Mouse (Mus musculus) 416B (cell line): Measurements from ENCODE around the gene Uvrag.
"Not testable (repeated sequence)": the region's sequence is repeated elsewhere in the genome, so short reads cannot be mapped to it uniquely, and the experiment has no call there.

ENCODE experiments used
- DNase-seq: peaks from one replicate; pipeline ENCODE4 v3.0.0; 2011; ENCODE audit warnings: low read depth

Uvrag gene

GRCm38 (mm10) chr7:98974590-98974989, 166.4 kb downstream of the Uvrag start:
- DNase-seq, result no peak

DNA sequence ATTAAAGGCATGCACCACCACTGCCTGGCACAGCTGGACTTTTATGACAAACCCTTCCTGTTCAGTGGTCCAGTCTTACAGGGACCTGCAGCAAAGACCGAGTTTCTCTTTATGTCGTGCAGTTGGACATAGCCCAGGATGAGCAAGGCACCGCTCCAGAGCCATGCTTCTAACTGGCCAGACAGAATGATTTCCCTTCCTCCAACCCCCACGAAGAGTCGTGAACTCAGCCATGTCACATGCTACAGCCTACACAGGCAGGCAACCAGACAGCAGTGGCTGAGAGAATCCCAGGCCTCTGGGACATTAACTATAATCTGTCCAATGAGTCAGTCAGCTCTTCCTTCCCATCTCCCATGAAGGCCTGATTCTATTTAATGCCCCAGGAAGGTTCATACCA, 170.2 kb downstream of the Uvrag start:
- DNase-seq, result no peak

DNA sequence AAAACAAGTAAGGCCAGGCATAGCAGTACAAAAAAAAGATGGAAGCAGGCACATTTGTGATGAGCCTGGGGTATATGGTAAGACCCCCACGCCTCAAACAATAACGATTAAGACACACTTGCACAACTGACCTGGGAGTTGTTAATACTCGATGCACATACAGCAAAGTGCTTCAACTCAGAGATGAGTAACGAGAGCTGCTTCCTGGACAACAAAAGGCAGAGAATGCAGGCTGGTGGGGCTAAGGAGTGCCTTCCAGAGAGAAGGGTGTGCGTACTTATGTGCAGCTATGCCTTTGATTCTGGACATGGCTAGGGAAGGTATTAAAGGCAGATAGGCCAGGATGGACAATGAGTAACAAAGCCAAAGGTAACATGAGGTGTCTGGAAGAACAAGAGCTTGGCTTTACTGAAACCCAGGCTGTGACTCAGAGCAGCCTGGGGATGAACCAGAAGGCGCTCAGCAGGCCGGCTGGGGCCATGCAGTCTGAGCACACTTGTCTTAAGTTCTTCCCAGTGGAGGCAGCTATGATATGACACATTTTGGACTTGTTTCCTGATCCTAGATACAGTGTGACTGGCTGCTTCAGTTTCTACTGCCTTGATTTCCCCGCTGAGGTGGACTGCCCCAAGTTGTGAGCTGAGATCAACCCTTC, 172.1 kb downstream of the Uvrag start:
- peak; percentile 28 for DNase-seq

GRCm38 (mm10) chr7:98968082-98968674, 172.8 kb downstream of the Uvrag start:
- peak; percentile 66 for DNase-seq

DNA sequence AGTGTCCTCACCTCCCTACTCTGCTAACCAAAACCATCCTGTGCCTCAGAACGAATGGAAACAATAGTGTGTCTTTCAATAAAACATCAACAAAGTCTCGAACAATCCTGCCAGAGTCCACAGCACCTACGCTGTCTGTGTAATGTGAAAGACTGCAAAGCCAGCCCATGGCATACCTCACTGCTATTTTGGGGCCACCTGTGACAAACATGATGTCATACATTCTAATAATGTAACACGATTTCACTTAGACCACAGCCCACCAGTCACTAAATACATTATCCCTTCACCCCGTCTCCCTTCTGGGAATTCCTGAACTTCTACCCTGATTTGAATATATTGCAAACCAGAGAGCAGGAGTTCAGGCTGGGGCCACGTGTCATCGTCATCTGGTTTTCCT, 173.3 kb downstream of the Uvrag start:
- DNase-seq, result no peak

DNA sequence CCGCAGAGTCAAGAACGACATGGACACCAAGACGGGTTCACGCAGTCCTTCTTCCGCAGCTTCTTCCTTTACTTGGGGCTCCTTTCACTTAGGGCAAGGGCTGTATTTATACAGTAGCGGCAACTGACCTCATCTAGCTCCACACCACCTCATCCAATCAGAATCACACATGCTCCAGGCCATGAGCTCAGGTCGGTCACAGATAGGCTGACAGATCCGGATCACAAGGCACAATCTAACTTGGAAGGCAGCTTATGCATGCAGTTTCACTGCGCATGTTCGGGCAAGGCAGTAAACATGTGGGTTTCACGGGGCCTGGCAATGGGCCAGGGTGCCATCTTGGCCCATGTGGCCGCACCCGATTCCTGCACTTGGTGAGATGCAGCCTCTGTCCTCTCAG, 177.4 kb downstream of the Uvrag start:
- not testable (repeated sequence) for DNase-seq

DNA sequence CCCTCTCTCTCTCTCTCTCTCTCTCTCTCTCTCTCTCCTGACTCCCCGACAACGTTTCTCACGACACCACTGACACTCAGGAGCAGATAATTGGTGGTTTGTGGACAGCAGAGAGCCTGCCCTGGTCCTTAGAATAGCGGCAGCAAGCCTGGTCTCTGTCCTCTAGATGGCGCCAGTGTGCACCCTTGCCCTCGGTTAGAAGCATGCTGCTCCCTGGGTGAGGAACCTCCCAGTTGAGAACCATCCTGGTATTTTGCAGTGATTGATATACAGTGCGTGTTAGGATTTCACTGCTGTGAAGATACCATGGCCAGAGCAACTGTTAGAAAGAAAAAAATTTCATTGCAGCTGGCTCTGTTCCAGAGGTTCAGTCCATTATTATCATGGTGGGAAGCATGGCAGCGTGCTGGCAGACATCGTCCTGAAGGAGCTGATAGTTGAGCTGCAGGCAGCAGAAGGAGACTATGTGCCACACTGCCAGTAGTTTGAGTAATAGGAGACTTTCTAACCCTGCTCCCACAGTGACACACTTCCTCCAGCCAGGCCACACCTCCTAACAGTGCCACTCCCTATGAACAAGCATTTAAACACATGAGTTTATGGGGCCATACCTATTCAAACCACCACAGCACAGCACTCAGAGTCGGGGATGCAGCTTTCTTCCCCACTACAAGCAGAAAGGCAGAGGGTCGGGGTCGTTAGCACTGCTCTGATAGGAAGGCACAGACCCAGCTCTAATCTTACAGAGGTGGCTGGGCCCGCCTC, 178.2 kb downstream of the Uvrag start:
- peak; percentile 75 for DNase-seq

- DNase-seq, result no peak
Measured at GRCm38 (mm10) chr7:98962074-98962473, 178.9 kb downstream of the Uvrag start.

DNA sequence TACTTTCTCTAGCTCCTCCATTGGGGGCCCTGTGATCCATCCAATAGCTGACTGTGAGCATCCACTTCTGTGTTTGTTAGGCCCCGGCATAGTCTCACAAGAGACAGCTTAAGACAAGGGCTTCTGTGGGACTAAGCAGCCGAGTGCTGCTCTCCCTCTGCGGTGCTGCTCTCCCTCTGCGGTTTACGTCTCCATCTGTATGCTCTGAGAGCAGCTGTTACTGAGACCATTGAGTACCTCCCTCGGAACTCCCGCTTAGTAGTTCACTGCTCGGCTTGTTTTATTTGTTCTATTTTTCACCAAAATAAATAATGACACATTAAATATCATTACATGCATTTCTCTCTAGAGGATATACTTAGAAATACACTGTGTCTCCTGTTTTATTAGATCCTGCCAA, 180.7 kb downstream of the Uvrag start:
- DNase-seq, result no peak

DNA sequence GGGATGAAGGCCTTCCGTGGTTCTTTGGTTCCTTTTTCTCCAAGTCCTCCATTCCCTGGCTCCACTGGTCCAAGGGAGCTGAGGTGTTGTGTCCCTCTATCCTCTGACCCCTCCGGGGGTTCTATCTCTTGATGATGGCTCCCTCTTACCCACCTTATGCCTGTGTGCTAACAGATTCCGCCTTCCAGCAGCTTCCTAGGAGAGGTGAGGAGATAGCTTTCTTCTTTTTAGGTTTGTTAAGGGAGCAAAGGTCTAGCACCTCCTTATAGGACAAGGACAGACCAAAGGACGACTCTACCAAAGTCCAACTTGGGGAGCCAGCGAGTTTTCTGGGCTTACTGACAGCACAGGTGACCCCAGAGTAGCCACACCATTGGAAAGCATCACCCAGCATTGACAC, 181.7 kb downstream of the Uvrag start:
- no peak for DNase-seq

- peak; percentile 80 for DNase-seq
Measured at GRCm38 (mm10) chr7:98958172-98958571, 182.8 kb downstream of the Uvrag start.

DNA sequence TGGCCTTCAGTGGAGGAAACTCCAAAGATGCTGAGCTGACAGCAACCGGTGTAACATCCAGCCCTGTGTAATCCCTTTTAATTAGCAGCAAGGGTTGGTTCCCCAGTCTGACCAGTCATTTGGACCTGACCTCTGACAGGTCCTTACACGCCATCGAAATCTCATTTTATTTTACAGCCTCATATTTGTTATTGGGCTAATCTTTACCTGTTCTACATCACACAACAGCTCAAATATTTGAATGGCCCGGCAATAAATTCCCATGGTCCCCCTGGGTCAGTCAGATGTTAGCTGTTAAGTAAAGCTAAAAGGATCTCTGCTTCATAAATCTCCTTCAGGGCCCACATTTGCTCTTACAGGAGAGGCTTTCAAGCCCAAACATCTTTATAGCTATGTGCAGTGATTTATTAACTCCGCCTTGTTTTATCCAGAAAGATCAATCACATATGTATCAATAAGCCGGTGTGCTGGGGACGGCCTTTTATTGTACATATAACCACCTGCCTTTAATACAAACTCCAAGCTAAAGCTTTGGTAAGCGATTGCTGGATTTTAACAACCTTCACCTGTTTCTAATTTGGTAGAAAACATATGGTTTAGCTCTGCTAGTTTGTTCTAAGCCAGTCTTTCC, 183.7 kb downstream of the Uvrag start:
- DNase-seq, result no peak

- DNase-seq, result no peak
Measured at GRCm38 (mm10) chr7:98956609-98957008, 184.3 kb downstream of the Uvrag start.

GRCm38 (mm10) chr7:98953649-98954048, 187.3 kb downstream of the Uvrag start:
- peak; percentile 25 for DNase-seq

DNA sequence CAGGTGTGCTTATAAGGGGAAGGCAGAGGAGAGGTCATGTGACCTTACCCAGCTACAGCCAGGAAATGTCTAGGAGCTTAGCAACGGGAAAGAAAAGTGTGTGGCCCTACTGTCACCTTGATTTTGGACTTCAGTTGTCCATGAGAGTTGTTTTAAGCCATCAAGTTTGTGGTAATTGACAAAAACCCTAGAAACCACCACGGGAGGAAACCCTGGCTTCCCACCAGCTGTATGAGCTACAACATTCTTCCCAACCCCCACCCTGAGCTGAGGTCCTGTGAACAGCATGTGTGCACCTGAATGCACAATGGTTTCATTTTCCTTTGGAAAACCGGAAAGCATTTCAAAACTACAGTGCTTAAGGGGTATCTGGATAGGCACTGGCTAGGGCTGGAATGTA, 196.0 kb downstream of the Uvrag start:
- peak; percentile 51 for DNase-seq

- peak; percentile 23 for DNase-seq
Measured at GRCm38 (mm10) chr7:98943687-98944086, 197.3 kb downstream of the Uvrag start.

DNA sequence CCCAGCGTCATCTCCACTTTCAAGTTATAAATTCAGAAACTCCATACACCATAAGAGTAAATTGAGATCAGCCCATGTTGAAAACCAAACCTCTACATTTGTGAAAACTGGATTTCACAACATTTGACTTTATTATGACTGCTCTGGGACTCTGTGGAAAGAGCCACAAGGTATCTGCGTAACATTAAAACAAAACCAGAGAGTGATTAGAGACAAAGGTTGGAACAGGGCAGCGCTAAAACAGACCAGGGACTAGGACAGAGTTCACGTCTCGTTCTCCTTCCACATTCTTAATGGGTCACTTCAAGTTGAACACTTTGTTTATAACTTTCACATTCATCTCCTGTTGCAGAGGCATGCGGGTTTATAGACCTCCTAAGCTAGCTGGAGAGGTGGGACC, 198.2 kb downstream of the Uvrag start:
- no peak for DNase-seq

DNA sequence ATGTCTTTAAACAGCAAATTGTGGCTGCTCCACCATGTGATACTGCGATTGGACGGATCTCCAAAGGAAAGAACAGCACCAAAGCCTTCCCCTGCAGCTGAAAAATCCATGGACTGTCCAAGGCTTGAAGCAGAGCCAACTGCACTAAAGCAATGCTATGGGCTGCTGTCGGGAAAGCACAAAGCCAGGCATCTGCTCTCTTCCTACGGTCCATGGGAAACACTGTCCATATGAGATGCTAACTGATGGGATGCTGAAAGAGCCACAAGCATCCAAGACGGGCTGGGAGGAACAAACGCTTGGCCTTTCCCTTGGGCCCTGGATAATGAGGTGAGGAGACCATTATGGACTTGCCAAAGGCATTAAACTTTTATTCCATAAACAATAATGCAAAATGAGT, 201.7 kb downstream of the Uvrag start:
- DNase-seq, result no peak

GRCm38 (mm10) chr7:98938621-98939020, 202.3 kb downstream of the Uvrag start:
- peak; percentile 26 for DNase-seq

DNA sequence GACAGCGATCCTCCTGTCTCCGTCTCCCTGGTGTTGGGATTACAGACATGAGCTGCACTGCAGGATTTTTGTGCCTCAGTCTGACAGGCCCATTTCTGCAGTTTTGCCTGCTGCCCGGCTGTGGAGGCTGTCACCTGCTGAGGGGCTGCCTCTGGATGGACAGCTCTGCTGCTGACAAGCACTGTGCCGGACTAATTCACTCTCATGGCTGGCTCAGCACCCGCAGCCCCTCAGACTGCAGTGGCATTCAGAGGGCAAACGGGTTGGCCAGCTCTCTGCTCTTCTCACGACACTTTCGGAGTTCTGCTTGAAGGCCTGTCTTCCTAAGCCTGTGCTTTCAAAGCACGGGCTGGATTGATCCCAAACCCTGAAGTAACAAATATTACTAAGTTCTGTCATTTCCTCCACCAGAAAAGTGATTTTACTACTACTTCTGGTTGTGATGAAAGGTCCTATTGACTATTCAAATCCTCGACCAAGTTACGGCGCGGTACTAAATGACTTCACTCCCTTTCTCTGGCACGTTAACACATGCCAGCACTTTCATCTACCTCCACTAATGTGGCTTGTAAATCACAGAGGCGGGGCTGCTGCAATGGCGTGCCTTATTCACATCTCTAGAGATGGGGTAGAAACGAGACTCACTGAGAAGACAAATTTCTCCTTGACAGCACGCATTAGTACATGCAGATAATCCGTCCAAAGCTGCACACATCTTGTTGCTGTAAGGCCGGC, 203.7 kb downstream of the Uvrag start:
- DNase-seq, result no peak

- DNase-seq, result no peak
Measured at GRCm38 (mm10) chr7:98935757-98936156, 205.2 kb downstream of the Uvrag start.

- no peak for DNase-seq
Measured at GRCm38 (mm10) chr7:98935193-98935592, 205.7 kb downstream of the Uvrag start.
